Mouse (Mus musculus) G1E (cell line): ENCODE measurements around the gene Angptl6.

Experiments used
- CTCF ChIP-seq: IDR thresholded peaks from 2 replicates; pipeline ENCODE4 v1.5.1; 2012; ENCODE audit warnings: low read depth, low read length, inconsistent platforms, mixed read lengths
- GATA1 ChIP-seq: IDR thresholded peaks from 2 replicates; pipeline ENCODE4 v1.6.1; 2012; ENCODE audit warnings: borderline replicate concordance, low read length, inconsistent platforms, mixed read lengths
- GATA2 ChIP-seq: IDR thresholded peaks from 2 replicates; pipeline ENCODE4 v1.6.1; 2012; ENCODE audit warnings: low read depth, low read length, inconsistent platforms, borderline replicate concordance
- POLR2AphosphoS5 ChIP-seq: IDR thresholded peaks from 2 replicates; pipeline ENCODE4 v1.6.1; 2012; ENCODE audit warnings: low read depth, low read length, inconsistent platforms; ENCODE audit not compliant: insufficient replicate concordance
- TAL1 ChIP-seq: conservative IDR thresholded peaks from 2 replicates; pipeline ENCODE4 v1.6.1; 2012; ENCODE audit warnings: low read depth, low read length, inconsistent platforms, mixed read lengths

DNA sequence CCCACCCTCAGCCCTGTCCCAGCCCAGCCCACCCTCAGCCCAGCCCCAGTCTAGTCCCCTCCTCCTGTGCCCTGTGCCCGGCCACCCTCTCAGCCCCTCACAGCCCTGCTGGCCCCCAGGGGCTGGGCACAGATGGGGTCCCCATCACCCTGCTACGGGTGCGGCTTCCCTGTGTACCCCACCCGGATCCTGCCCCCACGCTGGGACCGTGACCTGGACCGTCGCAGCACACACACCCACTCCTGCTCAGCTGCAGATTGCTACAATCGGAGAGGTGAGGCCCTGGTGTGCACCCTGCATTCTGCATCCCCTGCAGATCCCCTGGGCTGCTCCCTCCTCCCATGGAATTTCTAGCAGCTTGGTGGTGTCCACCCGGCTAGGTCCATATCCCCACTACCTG lies 6.5 kb downstream of the Angptl6 start:
- TF ChIP-seq CTCF (no peak), TAL1 (no peak), GATA1 (no peak), POLR2AphosphoS5 (no peak), GATA2 (no peak)
